In the genomic region with DNA sequence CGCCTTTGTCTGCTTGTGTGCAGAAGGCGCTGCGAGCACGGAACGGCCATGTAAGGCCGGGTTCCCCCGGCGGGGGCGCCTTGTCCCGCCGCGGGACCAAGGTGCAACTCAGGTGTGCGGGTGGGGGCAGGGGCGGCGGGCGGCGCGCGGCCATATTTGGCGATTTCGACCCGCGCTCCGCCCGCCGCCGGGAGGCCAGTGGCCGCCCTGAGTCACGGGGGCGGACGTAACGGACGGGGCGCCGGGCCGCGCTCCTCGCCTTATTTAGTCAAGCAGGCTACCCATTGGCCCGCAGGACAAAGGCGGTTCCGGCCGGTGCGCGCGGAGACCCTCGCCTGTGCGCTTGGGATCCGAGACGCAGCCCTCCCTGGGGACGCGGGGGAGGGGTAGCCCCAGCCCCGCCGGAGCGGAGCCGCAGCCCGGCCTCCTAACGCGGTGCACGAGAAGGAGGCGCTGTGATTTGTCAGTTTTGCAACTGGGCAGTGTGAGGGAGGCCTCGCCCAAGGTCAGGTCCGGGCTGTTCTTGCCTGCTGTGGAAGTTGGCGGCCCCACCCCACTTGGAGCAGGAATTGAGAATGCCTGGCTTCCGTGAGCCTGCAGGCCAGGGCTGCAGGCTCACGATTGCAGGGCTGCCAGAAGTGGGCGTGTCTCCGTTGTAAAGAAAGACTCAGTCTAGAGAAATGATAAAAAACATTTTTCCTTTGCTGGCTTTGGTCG, we compare ENCODE assay signal across 1 mouse cellular context.
TF ChIP-seq lines count a peak whose summit lies in the region.

No protein-coding gene starts in this region.

TF ChIP-seq in C2C12, 6 proteins besides CTCF, POLR2A, EP300 and RAD21:
- no peak for TF ChIP-seq USF1 (IDR thresholded peaks at IDR 0.05; ENCODE audit: low read depth)
- TF ChIP-seq CEBPB (IDR thresholded peaks at IDR 0.05; ENCODE audit: low read depth): no peak
- TF ChIP-seq MAX (IDR thresholded peaks at IDR 0.05): peak; percentile 86
- TF ChIP-seq MYOD1 (IDR thresholded peaks at IDR 0.05; ENCODE audit: control insufficient read depth, insufficient read length, low read depth): no peak
